Mouse (Mus musculus) stomach, postnatal 0 days (tissue): Measurements from ENCODE around the gene Atat1.

Experiments
- CTCF ChIP-seq: IDR thresholded peaks from 2 replicates; pipeline ENCODE4 v1.5.1; 2016; ENCODE audit warnings: antibody characterized with exemption, low read depth, mild to moderate bottlenecking, moderate library complexity
- EP300 ChIP-seq: optimal IDR thresholded peaks from 2 replicates; pipeline ENCODE3; 2016; ENCODE audit warnings: antibody characterized with exemption

- TF ChIP-seq EP300: no peak
- no peak for TF ChIP-seq CTCF
Measured at GRCm38 (mm10) chr17:35922566-35922965, 12.7 kb upstream of the Atat1 start.
